Mouse (Mus musculus): ENCODE data around the gene Lasp1.

Gene Lasp1

GRCm38 (mm10) chr11:97874396-97874795 lies 75.6 kb downstream of the Lasp1 start:
- DNase-seq (ENCODE audit: low spot score in 2 of 2): no peak

GRCm38 (mm10) chr11:97877341-97877740 lies 78.5 kb downstream of the Lasp1 start:
- DNase-seq (ENCODE audit: low spot score in 2 of 2): no peak

GRCm38 (mm10) chr11:97880362-97880761 lies 81.6 kb downstream of the Lasp1 start:
- no peak for DNase-seq (ENCODE audit: low spot score in 2 of 2)

DNA sequence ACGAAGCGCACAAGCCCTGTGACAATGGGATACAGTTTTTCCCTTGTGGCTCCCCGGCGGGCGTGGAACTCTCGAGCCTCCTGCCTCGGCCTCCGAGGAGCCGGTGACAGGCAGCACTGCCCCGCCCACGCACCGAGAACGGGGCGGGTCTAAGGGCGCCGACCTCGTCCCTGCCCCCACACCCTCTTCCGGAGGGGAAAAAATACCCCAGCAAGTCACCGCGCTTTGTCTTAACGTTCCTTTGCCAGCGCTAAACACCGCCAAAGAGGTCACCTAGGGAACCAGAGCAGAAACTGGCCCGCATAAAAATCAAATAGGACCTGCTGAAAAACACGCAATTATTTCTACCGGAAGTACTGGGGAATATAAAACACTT lies 84.7 kb downstream of the Lasp1 start:
- peak; percentile 40 to 47 for DNase-seq (ENCODE audit: low spot score in 2 of 2)

GRCm38 (mm10) chr11:97883918-97884600 lies 85.3 kb downstream of the Lasp1 start, which contains the start of gene Fbxo47:
Gene Fbxo47 (minus strand): TSS chr11:97884154.
- peak; percentile 94 to 96 for DNase-seq (ENCODE audit: low spot score in 2 of 2)

GRCm38 (mm10) chr11:97884601-97885185 lies 85.9 kb downstream of the Lasp1 start:
- DNase-seq (ENCODE audit: low spot score in 2 of 2): no peak

DNA sequence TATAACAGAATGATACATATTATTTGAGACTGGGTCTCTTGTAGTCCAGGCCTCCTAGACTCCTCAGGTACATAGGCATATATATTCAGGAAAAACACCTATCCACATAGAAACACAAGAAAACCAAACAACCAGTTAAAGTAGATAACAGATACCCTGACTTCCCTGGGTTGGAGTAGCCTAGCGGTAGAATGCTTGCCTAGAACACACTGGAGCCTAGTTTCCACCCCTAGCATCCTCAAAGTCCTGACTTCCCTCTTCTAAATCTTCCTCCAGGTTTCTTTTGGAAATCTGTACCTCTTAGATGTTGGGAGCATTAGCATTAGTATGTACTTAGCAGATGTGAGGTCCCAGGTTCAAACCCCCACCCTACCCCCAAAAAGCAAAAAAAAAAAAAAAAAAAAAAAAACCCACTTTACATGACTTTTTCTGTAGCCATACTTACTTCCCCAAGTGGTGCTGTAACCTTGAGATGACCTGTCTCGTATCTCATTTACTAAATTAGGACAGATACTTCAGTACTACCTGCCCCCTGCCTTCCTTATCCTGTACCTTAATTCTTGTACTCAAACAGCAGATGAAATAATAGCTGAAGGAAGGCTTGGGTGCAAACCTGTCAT lies 86.6 kb downstream of the Lasp1 start:
- DNase-seq (ENCODE audit: low spot score in 2 of 2): no peak

All from frontal cortex, postnatal 14 days (tissue).